Mouse (Mus musculus) heart, adult 2 months (tissue): ENCODE measurements at regions not wholly inside any gene's neighbourhood (a gene's known extent, or its start where the extent isn't known, plus 50 kb on each side); places are given as distances from the start of the nearest gene placed in this dataset.

Source experiments
- CTCF ChIP-seq: fragments of 200-600 bp; IDR thresholded peaks from 2 replicates; pipeline ENCODE4 v1.8.1; 2022; ENCODE audit warnings: antibody characterized with exemption, mild to moderate bottlenecking, moderate library complexity
- EP300 ChIP-seq: fragments of 200-500 bp; IDR thresholded peaks from 2 replicates; pipeline ENCODE4 v1.6.1; 2011; ENCODE audit warnings: low read depth, low read length, control low read depth; ENCODE audit not compliant: insufficient read depth
- POLR2A ChIP-seq: fragments of 200-500 bp; IDR thresholded peaks from 2 replicates; pipeline ENCODE4 v1.6.1; 2011; ENCODE audit warnings: mild to moderate bottlenecking, low read depth, low read length, control low read depth; ENCODE audit not compliant: insufficient read depth

DNA sequence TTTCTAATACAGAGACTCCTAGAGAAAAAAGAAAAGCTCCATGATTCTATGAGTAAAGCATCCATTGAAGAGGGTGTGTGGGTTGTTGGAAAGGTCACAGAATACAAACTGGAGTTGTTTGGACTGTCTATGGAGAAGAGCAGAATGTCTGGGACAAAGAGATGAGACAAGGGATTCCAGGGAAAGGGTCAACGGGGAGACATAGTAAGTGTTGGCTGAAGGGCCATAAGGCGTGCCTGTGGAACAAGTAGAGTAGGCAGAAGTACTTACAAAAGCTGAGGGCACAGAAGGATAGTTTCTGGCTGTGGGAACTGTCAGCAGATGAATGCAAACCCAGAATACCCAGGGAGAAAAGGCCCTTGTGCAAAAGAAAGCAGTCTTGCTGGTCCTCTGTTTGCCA lies 134.0 kb upstream of the Col8a1 start:
- no peak for TF ChIP-seq POLR2A
- no peak for TF ChIP-seq EP300
- TF ChIP-seq CTCF: no peak
